Mouse (Mus musculus): ENCODE measurements at regions not wholly inside any gene's neighbourhood (a gene's known extent, or its start where the extent isn't known, plus 50 kb on each side); places are given as distances from the start of the nearest gene placed in this dataset.

DNA sequence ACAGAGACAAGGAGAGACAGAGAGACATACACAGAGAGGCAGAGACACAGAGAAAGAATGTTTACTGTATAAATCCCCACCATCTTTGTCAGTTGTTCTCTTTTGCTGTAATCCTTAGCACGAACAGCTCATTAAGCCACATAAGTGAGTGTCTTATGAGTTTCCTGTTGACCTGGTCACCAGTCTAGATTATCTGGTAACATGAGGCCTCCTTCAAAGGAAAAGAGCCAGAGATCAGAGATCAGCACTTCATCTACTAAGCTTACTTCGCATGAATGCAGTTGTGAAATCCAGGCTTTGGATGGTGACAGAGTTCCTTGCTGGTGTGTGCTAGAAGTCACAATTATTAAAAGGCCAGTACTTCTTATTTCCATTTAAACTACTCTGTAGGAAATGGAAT lies 566.2 kb downstream of the Nebl start:
- TF ChIP-seq CTCF (IDR thresholded peaks at IDR 0.05; ENCODE audit: low read depth) (no peak), EP300 (IDR thresholded peaks at IDR 0.05; ENCODE audit: low read depth) (no peak)
